Mouse (Mus musculus) testis, adult 2 months (tissue): ENCODE measurements at regions not wholly inside any gene's neighbourhood (a gene's known extent, or its start where the extent isn't known, plus 50 kb on each side); places are given as distances from the start of the nearest gene placed in this dataset.

ENCODE experiments used
- CTCF ChIP-seq: fragments of 200-500 bp; IDR thresholded peaks from 2 replicates; pipeline ENCODE4 v1.5.1; 2012; ENCODE audit warnings: low read depth, mild to moderate bottlenecking, inconsistent platforms, low read length, moderate library complexity; ENCODE audit not compliant: control insufficient read depth, insufficient read depth, insufficient replicate concordance
- POLR2A ChIP-seq: fragments of 200-500 bp; IDR thresholded peaks from 2 replicates; pipeline ENCODE4 v1.6.1; 2012; ENCODE audit warnings: low read depth, mild to moderate bottlenecking, inconsistent platforms, low read length, moderate library complexity; ENCODE audit not compliant: control insufficient read depth

GRCm38 (mm10) chr14:58987688-58988087, 155.0 kb downstream of the 1700129C05Rik start:
- TF ChIP-seq CTCF (no peak), POLR2A (no peak)
